Mouse (Mus musculus): ENCODE results near the gene Dnah9.

The Dnah9 gene

GRCm38 (mm10) chr11:65788154-65788553 lies 380.2 kb downstream of the Dnah9 start, which contains the start of gene Map2k4:
Map2k4 (minus strand) TSS chr11:65788297.
- peak; percentile 93 for DNase-seq

GRCm38 (mm10) chr11:65787421-65788151 lies 380.8 kb downstream of the Dnah9 start:
- DNase-seq: peak; percentile 68

GRCm38 (mm10) chr11:65786160-65786559 lies 382.2 kb downstream of the Dnah9 start:
- DNase-seq: no peak

- DNase-seq: no peak
These were observed 386.8 kb downstream of the Dnah9 start for GRCm38 (mm10) chr11:65781596-65781995.
